Mouse (Mus musculus): ENCODE measurements at regions not wholly inside any gene's neighbourhood (a gene's known extent, or its start where the extent isn't known, plus 50 kb on each side); places are given as distances from the start of the nearest gene placed in this dataset.

- TF ChIP-seq TBP (IDR thresholded peaks at IDR 0.05; ENCODE audit: low read depth, low read length) (no peak), ZNF384 (IDR thresholded peaks at IDR 0.05; ENCODE audit: low read depth, low read length) (no peak), MAX (IDR thresholded peaks at IDR 0.05; ENCODE audit: low read length) (no peak), POLR2A (IDR thresholded peaks at IDR 0.05; ENCODE audit: control insufficient read depth in 1 of 2, insufficient read depth in 1 of 2, low read depth in 1 of 2, low read length in 2 of 2, poor library complexity in 1 of 2) (no peak), MEF2A (IDR thresholded peaks at IDR 0.05; ENCODE audit: extremely low read depth, insufficient replicate concordance, low read depth, low read length, poor library complexity, severe bottlenecking) (no peak)
Measured at GRCm38 (mm10) chr13:107676310-107677090, 367.7 kb upstream of the Smim15 start.
